Mouse (Mus musculus) embryonic fibroblast, embryonic 13.5 days (primary cell): ENCODE data around the gene Larp1.

ENCODE experiments used
- CTCF ChIP-seq: IDR thresholded peaks from 2 replicates; pipeline ENCODE4 v1.5.1; 2011; ENCODE audit warnings: mild to moderate bottlenecking, control low read depth, low read length, moderate library complexity, borderline replicate concordance; ENCODE audit not compliant: insufficient read depth
- POLR2A ChIP-seq: IDR thresholded peaks from 2 replicates; pipeline ENCODE4 v1.6.1; 2011; ENCODE audit warnings: low read depth, mild to moderate bottlenecking, control low read depth, low read length, moderate library complexity

- no peak for TF ChIP-seq CTCF
- no peak for TF ChIP-seq POLR2A
These were observed 68.4 kb downstream of the Larp1 start for GRCm38 (mm10) chr11:58077270-58077669.
